Mouse (Mus musculus): ENCODE results near the gene Vps37c.
A peak's percentile ranks its signal among the peaks of the same experiment; 100 is the strongest.

GRCm38 (mm10) chr19:10710088-10710511 is 21.6 kb downstream of the Vps37c start:
- peak; percentile 83 for TF ChIP-seq CTCF (IDR thresholded peaks at IDR 0.05; ENCODE audit: low read depth)
- TF ChIP-seq EP300 (IDR thresholded peaks at IDR 0.05; ENCODE audit: low read depth) = no peak
